Mouse (Mus musculus): Measurements from ENCODE around the gene Pde4d. TPM values are rescaled to one million over a fixed set of nuclear protein-coding genes. Genes with fewer than 3 reads are reported as not detected.

Pde4d gene
- total RNA-seq, 2 experiments from 2014 or later, result 103 to 116 TPM

DNA sequence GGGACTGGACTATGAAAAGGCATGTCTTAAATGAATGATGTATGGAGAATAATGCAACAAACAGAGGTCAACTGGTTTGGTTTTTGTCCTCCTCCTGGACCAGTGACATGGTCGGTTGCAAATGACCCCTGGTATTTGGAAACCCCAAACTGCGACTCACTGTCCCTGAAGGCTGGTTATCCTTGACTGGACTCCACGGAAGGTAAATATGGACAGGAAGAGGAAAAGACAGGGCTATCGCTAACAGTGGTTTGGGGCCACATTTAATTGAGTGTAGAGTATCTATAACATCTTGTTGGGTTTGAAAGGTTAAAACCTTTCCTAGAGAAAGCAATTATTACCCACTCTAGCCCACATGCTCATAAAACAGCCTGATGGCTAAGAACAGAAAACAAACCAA is 1364.2 kb downstream of the Pde4d start:
- DNase-seq (ENCODE audit: low spot score in 2 of 2), result no peak
- intact Hi-C loops (cut with DNase I), result no loop called here

GRCm38 (mm10) chr13:109819071-109819470 is 1369.3 kb downstream of the Pde4d start:
- DNase-seq (ENCODE audit: low spot score in 2 of 2), result no peak
- intact Hi-C loops (cut with DNase I), result no loop called here

DNA sequence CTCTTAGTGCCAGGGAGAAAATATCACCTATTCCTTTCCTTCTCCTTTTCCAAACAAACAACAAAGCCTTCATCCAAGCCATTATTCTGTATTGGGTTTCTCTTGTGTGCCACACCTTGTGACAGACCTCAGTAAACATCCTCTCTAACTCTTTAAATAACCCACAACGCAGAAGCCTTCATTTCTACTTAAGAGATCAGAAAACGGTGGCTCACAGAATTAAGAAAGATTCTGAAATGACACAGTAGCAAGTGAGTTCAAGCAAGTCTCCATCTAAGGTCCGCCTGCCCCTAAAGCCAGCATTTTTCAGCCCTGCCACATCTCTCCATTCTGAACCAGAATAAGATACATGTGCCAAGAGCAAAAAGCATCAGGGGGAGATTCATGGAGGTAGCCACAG is 1370.4 kb downstream of the Pde4d start:
- DNase-seq (ENCODE audit: low spot score in 2 of 2), result no peak
- intact Hi-C loops (cut with DNase I), result loop anchor here (5.0 kb wide), 2 partner anchors 43 to 82 kb away; no protein-coding TSS in a partner anchor

DNA sequence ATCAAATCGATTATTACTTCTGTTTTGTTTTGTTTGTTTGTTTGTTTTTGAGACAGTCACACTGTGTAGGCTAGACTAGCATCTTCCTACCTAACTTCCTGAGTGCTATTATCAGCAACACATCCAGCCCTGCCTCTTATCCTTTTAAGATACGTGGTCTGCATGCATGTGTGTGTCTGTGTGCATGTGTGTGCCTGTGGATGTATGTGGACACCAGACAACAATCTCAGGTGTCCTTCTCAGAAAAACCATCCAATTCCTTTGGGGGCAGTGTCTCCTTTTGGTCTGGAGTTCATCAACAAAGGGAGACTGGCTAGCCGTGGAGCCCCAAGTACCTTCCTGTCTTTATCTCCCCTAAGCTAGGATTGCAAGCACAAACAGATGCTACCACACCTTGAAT is 1371.1 kb downstream of the Pde4d start:
- no peak for DNase-seq (ENCODE audit: low spot score in 2 of 2)
- intact Hi-C loops (cut with DNase I), result loop anchor here (5.0 kb wide), 2 partner anchors 44 to 81 kb away; no protein-coding TSS in a partner anchor

DNA sequence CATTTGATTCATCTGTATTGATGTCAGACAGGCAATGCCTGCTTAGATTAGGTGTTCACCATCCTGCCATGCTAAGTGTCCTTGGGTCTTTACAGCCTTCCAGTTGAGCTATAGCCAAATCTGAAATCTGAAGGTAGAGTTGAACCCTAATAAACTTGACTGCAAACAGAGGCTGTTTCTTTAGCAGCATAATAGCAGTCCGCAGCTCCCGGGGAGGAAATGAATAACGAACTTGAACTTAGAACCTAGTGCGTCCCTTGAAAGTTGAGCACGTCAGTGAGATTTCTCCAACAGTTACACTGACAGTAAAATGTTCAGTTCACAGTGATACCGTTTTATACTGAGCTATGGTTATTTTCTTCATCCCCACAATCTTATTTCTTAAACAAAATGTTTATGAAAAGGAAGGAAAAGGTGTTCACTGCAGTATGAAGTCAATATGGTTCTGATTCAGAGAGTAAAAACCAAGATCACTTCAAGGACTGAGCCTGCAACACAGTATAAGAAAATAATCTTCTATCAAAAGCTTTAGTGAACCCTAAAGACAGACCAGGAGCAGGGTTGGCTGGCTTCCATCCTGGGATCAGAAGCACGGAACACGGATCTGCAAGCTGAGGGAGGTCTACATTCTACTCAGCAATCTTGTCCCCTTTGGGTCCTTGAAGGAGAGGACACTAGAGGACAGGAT is 1372.1 kb downstream of the Pde4d start:
- no peak for DNase-seq (ENCODE audit: low spot score in 2 of 2)
- intact Hi-C loops (cut with DNase I), result loop anchor here (5.0 kb wide), 2 partner anchors 45 to 80 kb away; no protein-coding TSS in a partner anchor

- DNase-seq (ENCODE audit: low spot score in 2 of 2), result peak; percentile 94 to 96
- intact Hi-C loops (cut with DNase I), result loop anchor here (5.0 kb wide), 2 partner anchors 45 to 80 kb away; no protein-coding TSS in a partner anchor
Measured at GRCm38 (mm10) chr13:109822413-109823298, 1372.9 kb downstream of the Pde4d start.

DNA sequence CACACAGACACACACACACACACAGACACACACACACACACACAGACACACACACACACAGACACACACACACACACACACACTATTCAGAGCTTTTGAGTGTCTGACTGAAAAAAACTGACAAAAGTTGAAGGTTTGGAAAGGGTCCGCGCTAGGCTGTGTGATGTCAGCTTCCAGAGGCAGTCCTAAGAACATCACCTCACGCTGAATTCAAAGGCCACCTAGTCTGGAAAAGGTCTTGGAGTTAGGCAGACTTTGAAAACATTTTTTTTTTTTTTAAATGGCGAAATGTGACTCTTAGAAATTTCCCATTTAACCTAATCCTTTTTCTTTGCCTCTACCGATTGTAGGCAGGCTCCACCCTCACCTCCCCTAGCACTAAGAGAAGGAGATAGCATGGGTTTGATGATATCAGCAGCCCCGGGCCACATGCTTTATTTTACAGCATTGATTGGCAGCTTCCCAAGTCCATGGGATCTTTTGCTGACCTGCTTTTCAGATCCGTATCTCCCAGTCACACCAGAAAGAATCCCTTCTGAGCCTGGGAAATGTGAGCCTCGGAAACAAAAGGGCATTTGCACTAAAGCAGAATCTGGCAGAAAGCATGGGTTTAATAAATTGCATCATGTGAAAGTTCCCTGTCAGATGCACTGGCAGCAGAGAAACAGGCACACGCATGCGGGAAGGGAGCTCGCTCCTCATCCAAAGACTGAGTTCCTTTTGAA is 1373.7 kb downstream of the Pde4d start:
- peak in 1 of 2 experiments; percentile 30 for DNase-seq (ENCODE audit: low spot score in 2 of 2)
- intact Hi-C loops (cut with DNase I), result loop anchor here (5.0 kb wide), 2 partner anchors 46 to 79 kb away; no protein-coding TSS in a partner anchor

- intact Hi-C loops (cut with DNase I), result no loop called here
- DNase-seq (ENCODE audit: low spot score in 2 of 2), result no peak
Measured at GRCm38 (mm10) chr13:109825891-109826290, 1376.1 kb downstream of the Pde4d start.

DNA sequence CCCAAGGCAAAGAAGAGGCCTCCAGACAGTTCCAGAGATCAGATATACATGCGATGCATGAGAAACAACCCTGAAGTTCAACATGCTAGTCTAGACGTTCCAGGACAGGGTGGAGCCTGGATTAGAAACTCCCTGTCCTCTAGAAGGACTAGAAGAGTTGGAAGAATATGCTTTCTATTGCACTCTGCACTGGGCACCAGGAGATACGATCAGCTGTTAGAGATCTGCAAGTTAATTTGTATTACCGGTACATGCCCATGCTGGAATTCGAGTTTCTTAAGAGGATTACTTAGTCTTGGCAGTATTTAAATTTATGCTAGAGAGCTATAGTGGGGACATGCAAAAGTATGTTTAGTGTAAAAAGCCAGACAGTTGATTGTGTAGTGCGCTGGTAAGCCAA is 1377.6 kb downstream of the Pde4d start:
- intact Hi-C loops (cut with DNase I), result no loop called here
- no peak for DNase-seq (ENCODE audit: low spot score in 2 of 2)

DNA sequence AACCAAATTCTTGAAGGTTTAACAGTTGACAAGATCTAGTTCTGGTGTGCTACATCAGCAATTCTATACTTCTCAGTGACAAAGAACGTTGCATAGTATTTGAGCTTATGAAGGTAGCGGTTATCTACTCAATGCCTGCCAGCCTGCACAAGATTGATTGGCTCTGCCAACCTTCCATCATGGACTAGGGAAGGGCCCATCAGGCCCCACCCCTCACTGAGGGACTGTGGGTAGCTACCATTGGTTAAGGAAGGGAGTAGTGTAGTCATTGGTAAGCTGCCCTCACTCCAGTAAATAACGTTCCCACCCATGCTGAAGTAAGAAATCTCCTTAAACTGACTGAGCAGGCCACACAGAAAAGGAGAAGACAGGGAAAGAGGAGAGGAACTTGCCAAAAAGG is 1378.2 kb downstream of the Pde4d start:
- DNase-seq (ENCODE audit: low spot score in 2 of 2), result no peak
- intact Hi-C loops (cut with DNase I), result no loop called here

DNA sequence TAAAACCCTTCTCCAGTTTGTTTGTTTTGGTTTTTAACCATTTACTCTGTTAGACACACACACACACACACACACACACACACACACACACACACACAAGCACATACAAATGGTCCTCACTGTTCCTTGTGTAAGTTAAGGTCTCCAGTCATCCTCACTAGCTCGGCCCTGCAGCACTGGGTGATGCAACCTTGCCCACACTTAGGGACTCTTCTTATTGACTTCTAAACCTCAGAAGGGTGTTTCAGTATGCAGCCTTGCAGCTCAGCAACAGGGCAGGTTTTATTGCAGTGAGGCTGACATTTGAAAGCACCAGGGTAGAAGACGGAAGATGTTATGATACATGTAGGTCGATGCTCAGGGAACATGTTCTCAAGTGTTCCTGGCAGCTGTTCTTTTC is 1379.7 kb downstream of the Pde4d start:
- intact Hi-C loops (cut with DNase I), result no loop called here

DNA sequence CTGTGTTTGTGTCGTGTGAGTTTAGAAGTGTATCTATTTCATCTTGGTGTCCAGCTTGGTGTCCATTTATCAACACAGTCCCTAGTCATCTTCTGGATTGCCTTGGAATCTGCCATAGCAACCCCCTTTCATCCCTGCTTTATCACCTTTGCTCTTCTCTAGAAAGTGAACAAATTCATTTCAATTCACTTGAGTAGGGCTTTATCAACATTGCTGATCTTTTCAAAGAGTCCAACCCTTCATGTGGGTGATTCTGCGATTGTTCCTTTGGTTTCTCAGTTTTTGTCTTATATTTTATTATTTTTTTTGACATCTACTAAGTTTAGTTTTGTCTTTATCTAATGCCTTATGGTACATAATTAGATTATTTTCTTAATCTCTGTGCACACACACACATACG is 1385.2 kb downstream of the Pde4d start:
- intact Hi-C loops (cut with DNase I), result no loop called here
- DNase-seq (ENCODE audit: low spot score in 2 of 2), result no peak

More for the DNA sequence above, 1379.7 kb downstream of the Pde4d start:
- no peak for DNase-seq (ENCODE audit: low spot score in 2 of 2)

DNA sequence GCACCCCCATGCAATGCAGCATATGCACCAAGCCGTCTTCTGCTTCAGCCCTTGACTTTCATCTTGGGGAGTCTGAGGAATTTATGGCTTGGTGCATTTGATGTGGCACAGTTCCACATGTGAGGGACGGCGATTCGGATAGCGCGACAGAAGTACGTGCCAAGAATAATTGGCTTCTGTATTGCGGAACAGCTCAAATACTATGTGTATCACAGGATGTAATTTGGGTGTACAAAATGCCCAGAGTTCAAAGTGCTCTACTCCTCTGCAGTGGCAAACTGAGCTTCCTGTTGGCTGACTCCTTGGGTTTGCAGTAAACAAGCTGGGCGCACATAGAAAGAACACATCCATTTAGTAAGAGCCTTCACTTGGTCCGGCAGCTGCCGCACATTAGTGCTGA is 1387.7 kb downstream of the Pde4d start:
- intact Hi-C loops (cut with DNase I), result no loop called here
- DNase-seq (ENCODE audit: low spot score in 2 of 2), result no peak

DNA sequence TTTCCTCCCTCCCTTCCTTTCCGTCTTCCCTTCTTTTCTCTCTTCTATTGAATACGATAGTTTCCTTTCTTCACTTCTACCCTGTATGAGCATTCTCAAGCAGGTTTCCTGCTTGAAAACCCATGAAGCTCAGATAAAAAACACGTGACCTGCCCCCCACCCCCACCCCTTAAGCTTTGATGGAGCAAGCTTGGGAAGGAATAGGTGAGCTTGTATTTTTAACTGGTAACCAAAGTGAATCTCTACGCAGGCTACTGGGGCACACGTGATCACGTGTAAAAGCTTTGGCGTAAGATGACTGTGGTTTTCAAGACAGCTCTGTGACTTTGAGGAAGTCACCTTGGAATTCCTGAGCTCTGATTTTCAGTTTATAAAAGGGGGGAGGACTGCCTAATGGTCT is 1388.2 kb downstream of the Pde4d start:
- DNase-seq (ENCODE audit: low spot score in 2 of 2), result no peak
- intact Hi-C loops (cut with DNase I), result no loop called here

- intact Hi-C loops (cut with DNase I), result no loop called here
- DNase-seq (ENCODE audit: low spot score in 2 of 2), result no peak
Measured at GRCm38 (mm10) chr13:109840251-109840650, 1390.5 kb downstream of the Pde4d start.

DNA sequence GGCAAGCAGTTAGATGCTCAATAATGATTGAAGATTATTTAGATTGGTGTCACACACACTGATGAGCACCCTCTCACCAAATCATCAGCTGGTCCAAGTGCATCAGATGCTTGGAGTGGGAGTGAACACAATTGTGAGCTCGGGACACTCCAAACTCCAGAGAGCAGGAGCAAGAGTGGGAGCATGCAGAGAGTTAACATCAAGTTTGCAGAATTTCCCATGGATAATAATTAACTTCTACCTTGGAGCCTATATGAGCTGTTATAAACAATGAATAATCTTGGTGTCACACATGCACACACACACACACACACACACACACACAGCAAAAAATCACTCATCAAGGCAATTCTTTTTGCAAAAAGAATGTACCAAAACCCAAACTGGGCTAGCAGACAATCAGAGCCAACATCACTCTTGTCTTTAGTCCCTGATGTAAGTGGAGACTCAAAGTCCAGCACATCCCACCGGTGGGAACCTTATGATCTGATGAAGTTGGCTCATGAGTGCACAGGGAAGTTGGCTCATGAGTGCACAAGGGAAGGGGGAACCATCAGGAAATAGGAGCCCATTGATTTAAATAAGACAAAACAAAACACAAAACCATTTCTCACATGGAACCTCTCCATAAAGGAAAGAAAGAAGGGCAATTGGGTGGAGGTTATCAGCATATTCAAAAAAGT is 1391.5 kb downstream of the Pde4d start:
- no peak for DNase-seq (ENCODE audit: low spot score in 2 of 2)
- intact Hi-C loops (cut with DNase I), result no loop called here

DNA sequence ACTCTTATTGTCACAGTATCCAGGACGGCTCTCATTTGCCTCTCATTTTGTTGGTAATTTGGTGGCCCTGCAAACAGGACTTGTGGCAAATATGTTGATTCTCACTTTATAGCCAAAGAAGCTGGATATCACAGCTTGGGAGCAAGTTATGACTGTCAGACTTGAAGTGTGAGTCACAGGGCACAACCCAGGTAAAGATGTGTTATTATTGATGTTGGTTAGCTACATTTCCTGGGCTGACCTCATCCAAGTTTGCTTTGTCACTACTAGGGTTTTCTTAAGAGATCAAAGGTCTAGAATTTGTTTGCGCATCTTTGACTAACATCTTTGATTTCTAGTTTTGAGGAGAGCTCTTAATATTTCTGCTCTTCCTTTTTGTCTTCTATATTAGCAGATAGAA is 1393.2 kb downstream of the Pde4d start:
- intact Hi-C loops (cut with DNase I), result no loop called here
- no peak for DNase-seq (ENCODE audit: low spot score in 2 of 2)

DNA sequence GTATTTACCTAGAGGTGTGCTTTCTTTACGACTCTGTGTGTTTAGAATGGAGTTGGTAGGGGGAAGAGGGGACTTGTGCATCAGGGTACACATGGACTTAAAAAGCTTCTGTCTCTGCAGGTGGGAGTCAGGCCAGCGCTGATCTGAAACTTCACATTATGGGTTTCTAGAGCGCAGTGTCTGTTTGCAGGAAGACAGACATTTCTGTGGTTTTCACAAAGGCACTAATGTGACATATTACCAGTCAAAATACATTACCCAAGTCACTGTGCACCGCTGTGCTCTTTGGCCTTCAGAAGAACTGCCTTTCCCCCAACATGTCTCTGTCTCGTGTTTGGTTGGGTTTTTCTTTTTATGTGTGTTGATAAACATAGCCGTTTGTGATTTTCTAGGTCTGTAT is 1395.1 kb downstream of the Pde4d start:
- DNase-seq (ENCODE audit: low spot score in 2 of 2), result no peak
- intact Hi-C loops (cut with DNase I), result no loop called here

DNA sequence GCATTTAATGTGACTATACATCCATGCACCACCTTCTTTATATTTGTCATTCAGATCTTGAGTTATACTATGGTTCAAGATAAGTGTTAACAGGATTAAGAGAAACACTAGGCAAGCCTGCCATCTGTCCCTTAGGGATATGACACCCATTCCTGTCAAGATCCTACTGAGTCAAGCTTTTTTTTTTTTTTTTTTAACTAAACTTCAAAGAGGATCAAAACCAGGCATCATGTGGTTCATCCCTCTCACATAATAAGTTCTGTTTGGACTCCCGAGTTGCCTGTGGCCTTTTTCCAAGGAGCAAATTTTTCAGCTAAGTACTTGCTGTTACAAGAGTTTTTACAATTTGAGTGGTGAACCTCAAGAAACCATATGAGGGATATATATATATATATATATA is 1414.1 kb downstream of the Pde4d start:
- intact Hi-C loops (cut with DNase I), result no loop called here

More for the DNA sequence above, 1414.1 kb downstream of the Pde4d start:
- DNase-seq (ENCODE audit: low spot score in 2 of 2), result no peak
